Mouse (Mus musculus) erythroblast, embryonic 14.5 days (primary cell): ENCODE measurements at regions not wholly inside any gene's neighbourhood (a gene's known extent, or its start where the extent isn't known, plus 50 kb on each side); places are given as distances from the start of the nearest gene placed in this dataset.

Experiments
- H3K27me3 ChIP-seq: 2 replicates; pipeline ENCODE4 v1.6.1; 2012; ENCODE audit warnings: inconsistent platforms; ENCODE audit not compliant: control insufficient read depth
- H3K36me3 ChIP-seq: 2 replicates; pipeline ENCODE4 v1.6.1; 2012; ENCODE audit warnings: mild to moderate bottlenecking, inconsistent platforms; ENCODE audit not compliant: control insufficient read depth
- H3K4me1 ChIP-seq: 2 replicates; pipeline ENCODE4 v1.6.1; 2012; ENCODE audit warnings: inconsistent platforms; ENCODE audit not compliant: control insufficient read depth
- H3K4me3 ChIP-seq: replicated peaks from 2 replicates; pipeline ENCODE3; 2012; ENCODE audit warnings: moderate library complexity, mild to moderate bottlenecking, inconsistent platforms
- H3K9me3 ChIP-seq: 2 replicates; pipeline ENCODE4 v1.6.1; 2012; ENCODE audit warnings: low read length, inconsistent platforms, mixed read lengths; ENCODE audit not compliant: control insufficient read depth
- GATA1 ChIP-seq: IDR thresholded peaks from 2 replicates; pipeline ENCODE4 v1.6.1; 2012; ENCODE audit warnings: low read length, inconsistent platforms, mixed read lengths
- TAL1 ChIP-seq: IDR thresholded peaks from 3 replicates; pipeline ENCODE4 v1.6.1; 2012; ENCODE audit warnings: low read length, inconsistent platforms, mixed read lengths

DNA sequence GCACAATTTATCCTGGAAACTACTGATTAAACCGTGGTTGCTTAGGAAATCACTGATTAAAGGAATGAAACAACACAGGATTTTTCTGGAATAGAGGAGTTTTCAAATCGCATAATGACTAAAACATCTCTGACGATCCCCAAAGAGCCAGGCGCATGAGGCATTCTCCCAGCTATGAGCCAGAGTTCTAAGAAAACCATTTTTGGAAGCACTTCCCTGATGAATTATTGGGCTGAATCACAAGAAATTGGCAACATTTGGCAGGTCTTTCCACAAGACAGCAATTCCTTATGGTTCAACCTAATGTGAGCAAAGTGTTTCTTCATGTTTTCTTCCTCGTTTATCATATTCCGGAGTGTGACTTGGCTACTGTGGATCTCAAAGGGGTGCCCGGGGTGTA is 129.3 kb upstream of the Usp24 start:
- Histone ChIP-seq H3K36me3 (no peaks in the 10 kb centered on the region), H3K4me1 (no peaks in the 10 kb centered on the region), H3K27me3 (no peaks in the 10 kb centered on the region), H3K4me3 (no peak overlapping the region), H3K9me3 (peaks cover 2% of the 10 kb centered on the region; the same call in 1 of the 2 replicates)
- TF ChIP-seq TAL1 (no peak), GATA1 (no peak)

DNA sequence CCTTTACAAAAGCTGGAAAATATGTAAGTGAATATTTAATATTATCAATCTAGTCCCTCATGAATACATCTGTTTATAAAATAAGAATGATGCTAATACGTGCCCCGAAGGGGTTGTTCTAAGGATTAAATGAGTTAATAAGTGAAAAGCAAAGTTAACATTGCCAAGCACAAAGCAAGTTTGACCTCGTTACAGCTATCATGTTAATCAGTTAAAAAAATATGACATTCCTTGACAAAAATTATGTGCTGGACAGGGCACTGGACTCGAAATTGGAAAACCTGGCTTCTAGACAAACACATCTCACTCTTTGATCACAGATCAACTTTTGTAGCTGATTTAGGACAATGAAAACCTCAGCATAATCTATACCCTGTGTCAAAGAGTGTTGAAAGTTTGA is 125.8 kb upstream of the Usp24 start:
- Histone ChIP-seq H3K36me3 (no peaks in the 10 kb centered on the region), H3K9me3 (no peaks in the 10 kb centered on the region), H3K4me3 (no peak overlapping the region), H3K4me1 (no peaks in the 10 kb centered on the region), H3K27me3 (no peaks in the 10 kb centered on the region)
- TF ChIP-seq TAL1 (no peak), GATA1 (no peak)

DNA sequence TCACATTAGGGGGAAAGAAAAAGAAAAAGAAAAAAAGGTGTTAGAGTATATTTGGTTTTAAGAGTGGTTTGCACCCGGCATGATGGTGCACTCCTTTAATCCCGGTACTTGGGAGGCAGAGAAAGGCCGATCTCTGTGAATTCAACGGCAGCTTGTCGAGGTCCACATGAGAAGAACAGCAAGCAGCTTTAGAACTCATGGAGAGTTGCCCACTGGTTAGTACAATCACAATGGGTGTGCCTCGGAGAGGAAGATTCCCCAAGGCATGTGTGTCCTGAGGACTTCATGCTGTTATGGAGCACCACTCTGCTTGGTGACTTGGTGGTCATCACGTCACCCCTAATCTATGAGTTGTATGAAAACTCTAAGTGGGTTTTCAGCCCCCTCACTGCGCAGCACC is 124.7 kb upstream of the Usp24 start:
- Histone ChIP-seq H3K27me3 (no peaks in the 10 kb centered on the region), H3K36me3 (no peaks in the 10 kb centered on the region), H3K4me3 (no peak overlapping the region), H3K4me1 (no peaks in the 10 kb centered on the region), H3K9me3 (no peaks in the 10 kb centered on the region)
- TF ChIP-seq TAL1 (no peak), GATA1 (no peak)

DNA sequence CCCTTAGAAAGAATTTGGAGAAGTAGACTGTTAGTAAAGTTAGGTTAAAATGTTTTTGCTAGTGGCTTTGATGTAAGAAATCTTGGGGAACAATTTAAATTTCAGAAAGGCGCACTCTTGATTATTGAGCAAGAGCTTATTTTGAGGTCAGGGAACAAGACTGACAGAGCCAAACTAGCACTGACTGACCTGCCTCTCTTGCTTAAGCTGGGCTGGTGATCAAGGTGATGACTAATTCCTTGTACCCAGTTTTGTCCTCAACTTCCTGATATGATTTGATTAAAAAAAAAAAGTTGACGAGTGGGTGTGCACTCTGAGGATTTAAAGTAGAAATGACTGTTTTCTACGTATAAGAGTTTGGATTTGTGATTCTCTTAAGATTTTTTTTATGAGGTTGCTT is 124.2 kb upstream of the Usp24 start:
- H3K4me1 ChIP-seq: no peaks in the 10 kb centered on the region
- H3K4me3 ChIP-seq: no peak overlapping the region

DNA sequence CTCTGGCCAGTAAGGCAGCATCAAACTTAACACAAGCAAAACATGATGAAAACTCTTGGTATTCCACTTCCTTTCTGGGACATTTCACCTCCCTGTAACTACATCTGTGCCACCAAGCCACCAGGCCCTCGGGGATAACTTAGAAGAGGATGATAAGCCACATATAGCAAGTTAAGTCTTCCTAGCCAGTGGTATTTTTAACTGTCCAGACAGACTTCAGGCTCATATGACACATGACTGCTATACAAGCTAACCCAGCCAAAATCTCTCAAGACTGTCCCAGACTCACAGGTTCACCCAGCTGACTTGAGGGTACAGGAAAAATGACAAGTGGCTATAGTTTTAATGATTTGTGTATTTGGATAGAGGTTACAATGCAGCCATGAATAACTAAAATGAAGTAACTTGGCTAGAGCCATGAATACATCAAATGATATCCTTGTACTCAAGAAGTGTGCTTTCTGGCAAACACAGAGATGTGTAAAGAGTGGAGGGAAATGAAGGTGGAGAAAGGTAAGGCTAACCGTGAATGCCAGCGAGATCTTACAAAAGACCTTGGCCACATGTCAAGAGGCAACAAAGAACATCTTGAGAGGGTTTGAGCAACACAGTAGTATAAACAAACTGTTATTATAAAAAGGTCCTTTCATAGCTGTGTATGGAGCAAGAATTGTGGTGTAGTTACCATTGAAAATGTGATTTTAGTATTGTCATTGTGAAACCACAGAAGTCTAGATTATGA is 122.6 kb upstream of the Usp24 start:
- Histone ChIP-seq H3K9me3 (no peaks in the 10 kb centered on the region), H3K4me1 (no peaks in the 10 kb centered on the region), H3K27me3 (no peaks in the 10 kb centered on the region), H3K36me3 (no peaks in the 10 kb centered on the region), H3K4me3 (no peak overlapping the region)
- TF ChIP-seq GATA1 (no peak), TAL1 (no peak)

More for the DNA sequence above, 124.2 kb upstream of the Usp24 start:
- no peaks in the 10 kb centered on the region for H3K9me3 ChIP-seq
- H3K36me3 ChIP-seq: no peaks in the 10 kb centered on the region
- no peaks in the 10 kb centered on the region for H3K27me3 ChIP-seq
- no peak for TF ChIP-seq TAL1

DNA sequence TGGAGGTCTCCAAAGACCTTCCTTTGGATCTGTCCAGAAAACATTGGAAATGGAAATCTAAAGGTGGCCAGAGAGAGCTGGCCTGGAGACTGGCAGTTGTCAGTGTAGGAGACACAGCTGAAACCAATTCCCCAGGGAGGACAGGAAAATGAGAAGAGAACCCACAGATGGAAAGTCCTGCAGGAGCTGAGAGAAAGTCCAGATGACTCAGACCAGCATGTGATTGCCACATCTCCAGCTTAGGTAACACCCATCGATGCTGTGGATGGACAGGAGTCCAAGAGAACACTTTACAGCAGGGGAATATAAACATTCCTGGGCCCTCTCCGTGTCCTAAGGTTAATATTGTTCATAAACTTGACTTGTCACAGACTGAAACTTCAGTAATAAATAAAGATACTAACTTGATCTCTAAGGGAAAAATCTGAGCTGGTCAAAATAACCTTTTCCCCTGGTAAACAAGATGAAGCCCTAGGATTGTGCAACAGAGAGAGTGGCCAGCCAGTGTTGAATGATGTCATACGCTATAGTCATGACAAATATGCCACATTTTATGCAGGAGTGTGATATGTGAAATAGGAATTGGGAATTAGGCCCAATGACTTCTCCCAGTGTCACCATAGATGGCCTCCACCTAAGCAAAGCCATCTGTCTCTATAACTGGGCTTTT is 120.4 kb upstream of the Usp24 start:
- no peaks in the 10 kb centered on the region for H3K4me1 ChIP-seq
- no peaks in the 10 kb centered on the region for H3K36me3 ChIP-seq
- H3K27me3 ChIP-seq: no peaks in the 10 kb centered on the region
- no peak for TF ChIP-seq TAL1
- no peak for TF ChIP-seq GATA1
- no peaks in the 10 kb centered on the region for H3K9me3 ChIP-seq
- H3K4me3 ChIP-seq: no peak overlapping the region

DNA sequence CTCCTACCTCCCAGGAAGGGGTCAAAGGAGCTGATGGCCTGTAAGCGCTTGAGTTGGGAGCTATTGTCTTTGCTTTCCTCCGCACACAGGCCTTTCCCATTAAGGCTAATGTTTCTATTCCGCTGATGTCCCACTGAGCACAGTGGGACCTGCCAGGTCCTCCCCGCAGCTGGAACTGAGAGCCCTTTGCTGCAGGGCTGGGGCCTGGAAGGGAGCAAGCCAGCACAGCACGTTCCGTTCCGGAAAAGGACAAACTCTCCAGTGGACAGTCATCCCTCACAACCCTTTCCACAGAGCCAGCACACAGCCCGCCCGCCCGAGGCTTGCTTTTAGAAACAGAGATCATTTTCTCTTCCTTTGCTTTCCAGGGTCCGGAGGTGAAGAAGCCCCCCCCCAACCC is 116.2 kb upstream of the Usp24 start:
- no peaks in the 10 kb centered on the region for H3K4me1 ChIP-seq
- TF ChIP-seq GATA1 (no peak), TAL1 (no peak)
- H3K36me3 ChIP-seq: no peaks in the 10 kb centered on the region
- H3K27me3 ChIP-seq: no peaks in the 10 kb centered on the region
- no peaks in the 10 kb centered on the region for H3K9me3 ChIP-seq
- no peak overlapping the region for H3K4me3 ChIP-seq

DNA sequence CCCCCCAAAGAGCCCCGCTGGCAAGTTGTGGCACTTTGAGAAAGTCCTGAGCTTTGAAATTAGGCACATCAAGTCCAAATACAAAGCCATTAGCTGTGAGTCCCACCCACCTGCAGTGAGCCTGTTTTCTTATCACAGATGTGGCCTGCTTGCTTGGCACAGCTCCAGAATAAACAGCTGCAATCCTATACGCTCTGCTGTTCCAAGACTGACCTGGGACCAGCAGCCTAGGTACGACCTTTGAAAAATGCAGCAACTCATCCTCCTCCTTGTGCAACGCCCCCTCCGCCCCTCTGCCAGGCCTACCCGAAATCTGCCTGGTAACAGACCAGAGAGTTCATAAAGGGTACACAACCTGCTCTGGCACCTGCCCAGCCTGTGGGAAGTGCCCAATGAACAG is 115.8 kb upstream of the Usp24 start:
- Histone ChIP-seq H3K36me3 (no peaks in the 10 kb centered on the region), H3K4me1 (no peaks in the 10 kb centered on the region), H3K27me3 (no peaks in the 10 kb centered on the region), H3K4me3 (no peak overlapping the region), H3K9me3 (no peaks in the 10 kb centered on the region)
- TF ChIP-seq TAL1 (no peak), GATA1 (no peak)

DNA sequence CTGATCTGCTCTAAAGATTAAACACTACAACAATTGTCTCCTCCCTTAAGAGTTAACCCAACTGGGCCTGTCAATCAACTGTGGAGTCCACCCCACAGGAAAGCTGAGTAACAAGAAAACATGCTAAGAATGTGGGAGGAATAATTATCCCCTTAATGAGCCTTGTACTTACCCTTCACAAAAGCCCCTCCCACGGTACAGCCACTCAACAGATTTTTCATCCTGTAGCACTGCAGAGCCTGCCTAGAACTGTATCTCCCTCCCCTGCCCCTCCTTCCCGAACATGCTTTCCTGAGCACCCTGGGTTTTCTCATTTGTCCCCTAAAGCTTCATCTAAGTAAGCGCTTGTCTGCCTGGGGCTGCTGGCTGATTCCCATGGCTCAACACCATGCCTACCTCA is 113.5 kb upstream of the Usp24 start:
- Histone ChIP-seq H3K36me3 (no peaks in the 10 kb centered on the region), H3K4me3 (no peak overlapping the region), H3K4me1 (no peaks in the 10 kb centered on the region), H3K9me3 (no peaks in the 10 kb centered on the region), H3K27me3 (no peaks in the 10 kb centered on the region)
- TF ChIP-seq TAL1 (no peak), GATA1 (no peak)

DNA sequence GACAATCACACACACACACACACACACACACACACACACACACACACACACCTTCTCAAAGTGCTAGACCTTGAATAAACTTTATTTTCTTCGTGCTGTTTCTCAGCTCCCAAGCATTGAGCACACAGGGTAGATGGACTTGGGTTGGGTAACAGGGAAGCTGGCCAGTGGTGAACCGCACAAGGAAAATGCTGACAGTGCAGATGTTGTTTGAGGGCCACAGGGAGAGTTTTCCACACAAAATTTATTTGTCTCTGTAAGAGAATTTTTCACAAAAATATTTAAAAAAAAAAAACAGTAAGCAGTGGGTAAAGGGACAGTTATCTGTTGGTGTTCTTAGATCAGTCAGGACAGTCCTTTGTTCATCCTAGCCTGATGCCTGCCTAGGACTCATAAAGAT is 110.8 kb upstream of the Usp24 start:
- no peaks in the 10 kb centered on the region for H3K9me3 ChIP-seq
- no peak for TF ChIP-seq GATA1
- no peak for TF ChIP-seq TAL1
- no peaks in the 10 kb centered on the region for H3K27me3 ChIP-seq
- no peak overlapping the region for H3K4me3 ChIP-seq
- H3K36me3 ChIP-seq: no peaks in the 10 kb centered on the region
- H3K4me1 ChIP-seq: no peaks in the 10 kb centered on the region
